Mouse (Mus musculus): ENCODE data around the gene Brd4. TPM values are rescaled to one million over a fixed set of nuclear protein-coding genes. Genes with fewer than 3 reads are reported as not detected.

Brd4 gene
- polyA plus RNA-seq, 1 experiment from 2014 or later: 54.7 TPM

DNA sequence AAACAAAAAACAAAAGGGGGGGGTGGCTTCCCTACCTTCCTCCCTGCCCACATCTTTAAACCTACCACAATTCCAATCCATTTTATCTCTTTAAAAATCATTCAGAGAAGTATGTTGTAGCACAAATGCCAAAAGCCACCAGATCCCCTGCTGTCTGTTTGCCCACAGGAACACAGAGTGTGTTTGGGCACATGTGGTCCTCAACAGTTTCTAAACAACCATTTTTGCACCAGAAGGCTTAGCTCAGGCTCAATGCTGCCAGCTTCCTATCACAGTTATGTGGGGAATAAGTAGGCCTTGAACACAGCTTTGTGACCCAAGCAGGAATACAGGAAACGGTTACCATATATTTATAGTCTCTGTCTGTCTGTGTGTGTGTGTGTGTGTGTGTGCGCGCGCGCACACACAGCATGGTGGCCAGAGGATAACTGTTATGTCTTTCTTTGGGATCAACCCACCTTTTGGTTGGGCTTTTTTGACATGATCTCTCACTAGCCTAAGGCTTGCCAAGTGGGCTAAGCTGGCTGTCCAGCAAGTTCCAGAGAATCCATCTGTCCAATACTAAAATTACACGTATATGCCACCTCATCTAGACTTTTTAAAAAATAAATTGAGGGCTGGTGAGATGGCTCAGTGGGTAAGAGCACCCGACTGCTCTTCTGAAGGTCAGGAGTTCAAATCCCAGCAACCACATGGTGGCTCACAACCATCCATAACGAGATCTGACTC lies 21.5 kb downstream of the Brd4 start:
- no peak overlapping the region for H3K9ac ChIP-seq (ENCODE audit: low read length)
- H3K4me3 ChIP-seq (ENCODE audit: control insufficient read depth in 1 of 2, insufficient read depth in 1 of 2, low read depth in 1 of 2, low read length in 2 of 2): no peak overlapping the region
- no peak overlapping the region for H3K27ac ChIP-seq (replicated peaks in 1 of 2; ENCODE audit: control insufficient read depth in 1 of 2, insufficient read depth in 1 of 2, low read depth in 2 of 2, low read length in 2 of 2)
- no peaks in the 10 kb centered on the region for H3K27me3 ChIP-seq (ENCODE audit: control insufficient read depth, insufficient read depth, low read length)
- no peaks in the 10 kb centered on the region for H3K9me3 ChIP-seq (ENCODE audit: control insufficient read depth, low read length)
- WGBS: 96% methylated on average over 8 of the region's 8 CpGs
- no peak for ATAC-seq (ENCODE audit: insufficient number of reproducible peaks, insufficient read depth, low FRiP score, low read depth)
- peaks cover 2 to 26% of the 10 kb centered on the region in 2 experiments for H3K4me1 ChIP-seq (ENCODE audit: control insufficient read depth in 2 of 2, insufficient read depth in 2 of 2, low read length in 2 of 2)
- H3K36me3 ChIP-seq (ENCODE audit: control insufficient read depth, insufficient read depth, low read length): no peaks in the 10 kb centered on the region
- H3K4me2 ChIP-seq (ENCODE audit: low read length): no peak overlapping the region

DNA sequence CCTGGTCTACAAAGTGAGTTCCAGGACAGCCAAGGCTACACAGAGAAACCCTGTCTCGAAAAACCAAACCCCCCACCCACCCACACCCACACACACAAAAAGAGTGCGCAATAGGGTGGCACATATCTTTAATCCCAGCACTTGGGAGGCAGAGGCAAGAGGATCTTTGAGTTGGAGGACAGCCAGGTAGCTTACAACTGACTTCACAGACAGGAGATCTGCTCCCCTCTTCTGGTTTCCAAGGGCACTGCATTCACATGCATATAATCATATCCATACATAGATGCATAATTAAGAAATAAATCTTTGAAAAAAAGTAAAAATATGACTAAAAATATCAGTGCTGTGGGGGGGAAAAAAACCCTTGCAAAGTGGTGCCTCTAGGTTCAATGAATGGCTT lies 25.7 kb downstream of the Brd4 start:
- WGBS: 89% methylated on average over 2 of the region's 2 CpGs
- no peak overlapping the region for H3K4me2 ChIP-seq (ENCODE audit: low read length)
- no peak overlapping the region for H3K9ac ChIP-seq (ENCODE audit: low read length)
- H3K27ac ChIP-seq (replicated peaks in 1 of 2; ENCODE audit: control insufficient read depth in 1 of 2, insufficient read depth in 1 of 2, low read depth in 2 of 2, low read length in 2 of 2): no peak overlapping the region
- no peak for ATAC-seq (ENCODE audit: insufficient number of reproducible peaks, insufficient read depth, low FRiP score, low read depth)
- H3K27me3 ChIP-seq (ENCODE audit: control insufficient read depth, insufficient read depth, low read length): no peaks in the 10 kb centered on the region
- peaks cover 4 to 33% of the 10 kb centered on the region in 2 experiments for H3K4me1 ChIP-seq (ENCODE audit: control insufficient read depth in 2 of 2, insufficient read depth in 2 of 2, low read length in 2 of 2)
- no peaks in the 10 kb centered on the region for H3K36me3 ChIP-seq (ENCODE audit: control insufficient read depth, insufficient read depth, low read length)
- no peaks in the 10 kb centered on the region for H3K9me3 ChIP-seq (ENCODE audit: control insufficient read depth, low read length)
- H3K4me3 ChIP-seq (ENCODE audit: control insufficient read depth in 1 of 2, insufficient read depth in 1 of 2, low read depth in 1 of 2, low read length in 2 of 2): no peak overlapping the region

DNA sequence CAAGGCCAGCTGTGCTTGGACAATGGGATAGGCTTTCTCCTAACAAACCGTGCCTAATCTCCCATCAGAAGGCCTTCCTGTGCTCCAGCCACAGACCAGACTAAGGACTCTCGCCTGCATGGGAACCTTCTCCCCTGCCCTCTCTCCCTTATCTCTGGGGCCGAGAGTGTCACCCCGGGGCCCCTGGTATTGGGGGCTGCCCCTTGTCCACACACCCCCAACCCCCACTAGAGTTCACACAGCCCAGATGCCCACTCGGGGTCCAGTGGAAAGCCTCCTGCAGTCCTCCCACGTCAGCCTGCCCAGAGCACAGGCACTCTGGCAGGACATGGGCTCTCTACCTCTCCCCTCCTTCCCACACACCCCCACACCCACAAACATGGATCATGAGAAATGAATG lies 26.6 kb downstream of the Brd4 start:
- H3K4me2 ChIP-seq (ENCODE audit: low read length): peak overlapping the region; percentile 31
- WGBS: 17% methylated on average over 6 of the region's 6 CpGs

DNA sequence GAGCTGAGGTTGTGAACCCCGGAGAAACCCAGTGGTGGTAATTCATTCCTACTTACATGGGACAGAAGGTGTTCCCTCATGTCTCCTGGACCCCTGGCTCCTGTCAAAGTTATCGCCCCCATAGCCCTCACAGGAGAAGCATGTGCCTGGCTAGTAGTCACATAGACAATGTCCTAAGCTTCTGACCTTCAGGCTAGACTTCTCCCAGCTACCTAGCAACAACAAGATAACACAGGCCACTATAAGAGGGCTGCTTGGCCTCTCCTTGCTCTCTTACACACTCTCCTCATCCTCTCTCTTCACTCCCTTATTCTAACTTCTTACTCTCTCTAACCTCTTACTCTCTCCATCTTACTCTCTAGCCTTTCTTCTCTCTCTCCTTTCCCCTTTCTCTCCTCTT lies 27.1 kb downstream of the Brd4 start:
- H3K4me2 ChIP-seq (ENCODE audit: low read length): peak overlapping the region; percentile 31
- no peak for ATAC-seq (ENCODE audit: insufficient number of reproducible peaks, insufficient read depth, low FRiP score, low read depth)
- H3K4me3 ChIP-seq (ENCODE audit: control insufficient read depth in 1 of 2, insufficient read depth in 1 of 2, low read depth in 1 of 2, low read length in 2 of 2): no peak overlapping the region

More for the DNA sequence above, 26.6 kb downstream of the Brd4 start:
- H3K27me3 ChIP-seq (ENCODE audit: control insufficient read depth, insufficient read depth, low read length): no peaks in the 10 kb centered on the region
- H3K27ac ChIP-seq (replicated peaks in 1 of 2; ENCODE audit: control insufficient read depth in 1 of 2, insufficient read depth in 1 of 2, low read depth in 2 of 2, low read length in 2 of 2): peak overlapping the region; percentile 6 to 41; a peak in 2 of 4 replicates
- H3K9ac ChIP-seq (ENCODE audit: low read length): peak overlapping the region; percentile 30; the same call in 1 of the 2 replicates
- no peak for ATAC-seq (ENCODE audit: insufficient number of reproducible peaks, insufficient read depth, low FRiP score, low read depth)
- peaks cover 4 to 36% of the 10 kb centered on the region in 2 experiments for H3K4me1 ChIP-seq (ENCODE audit: control insufficient read depth in 2 of 2, insufficient read depth in 2 of 2, low read length in 2 of 2)
- no peaks in the 10 kb centered on the region for H3K9me3 ChIP-seq (ENCODE audit: control insufficient read depth, low read length)
- H3K36me3 ChIP-seq (ENCODE audit: control insufficient read depth, insufficient read depth, low read length): 0 out of 2 replicates have a peak, but pooled peaks cover 2% of the 10 kb centered on the region
- H3K4me3 ChIP-seq (ENCODE audit: control insufficient read depth in 1 of 2, insufficient read depth in 1 of 2, low read depth in 1 of 2, low read length in 2 of 2): no peak overlapping the region

DNA sequence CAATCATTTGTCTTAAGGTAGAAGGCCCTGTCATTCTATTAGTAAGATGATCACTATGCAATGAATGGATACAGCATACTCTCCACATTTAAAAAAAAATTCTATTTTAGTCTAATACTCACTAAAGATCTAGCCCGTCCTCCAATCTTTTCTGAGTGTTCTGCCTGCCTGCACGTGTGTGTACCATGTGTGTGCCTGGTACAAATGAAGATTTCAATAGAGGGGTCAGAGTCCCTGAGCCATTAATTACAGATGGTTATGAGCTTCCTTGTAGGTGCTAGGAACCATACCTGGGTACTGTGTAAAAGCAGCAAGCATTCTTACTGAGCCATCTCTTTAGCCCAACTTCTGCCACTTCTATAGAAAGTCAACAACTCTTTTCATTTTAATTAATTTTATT lies 27.6 kb downstream of the Brd4 start:
- Histone ChIP-seq H3K27me3 (ENCODE audit: control insufficient read depth, insufficient read depth, low read length) (no peaks in the 10 kb centered on the region), H3K27ac (replicated peaks in 1 of 2; ENCODE audit: control insufficient read depth in 1 of 2, insufficient read depth in 1 of 2, low read depth in 2 of 2, low read length in 2 of 2) (peak overlapping the region in 1 of 2 experiments; percentile 41; a peak in 2 of 4 replicates), H3K4me2 (ENCODE audit: low read length) (no peak overlapping the region), H3K9ac (ENCODE audit: low read length) (no peak overlapping the region), H3K4me1 (ENCODE audit: control insufficient read depth in 2 of 2, insufficient read depth in 2 of 2, low read length in 2 of 2) (peaks cover 4 to 36% of the 10 kb centered on the region in 2 experiments), H3K9me3 (ENCODE audit: control insufficient read depth, low read length) (no peaks in the 10 kb centered on the region), H3K36me3 (ENCODE audit: control insufficient read depth, insufficient read depth, low read length) (0 out of 2 replicates have a peak, but pooled peaks cover 8% of the 10 kb centered on the region), H3K4me3 (ENCODE audit: control insufficient read depth in 1 of 2, insufficient read depth in 1 of 2, low read depth in 1 of 2, low read length in 2 of 2) (no peak overlapping the region)
- ATAC-seq (ENCODE audit: insufficient number of reproducible peaks, insufficient read depth, low FRiP score, low read depth): no peak
- 80% methylated on average over 2 of the region's 2 CpGs for WGBS

More for the DNA sequence above, 27.1 kb downstream of the Brd4 start:
- no peak overlapping the region for H3K9ac ChIP-seq (ENCODE audit: low read length)
- no peaks in the 10 kb centered on the region for H3K27me3 ChIP-seq (ENCODE audit: control insufficient read depth, insufficient read depth, low read length)
- WGBS: 49% methylated on average over 2 of the region's 2 CpGs
- H3K9me3 ChIP-seq (ENCODE audit: control insufficient read depth, low read length): no peaks in the 10 kb centered on the region
- H3K4me1 ChIP-seq (ENCODE audit: control insufficient read depth in 2 of 2, insufficient read depth in 2 of 2, low read length in 2 of 2): peaks cover 4 to 36% of the 10 kb centered on the region in 2 experiments
- peak overlapping the region in 1 of 2 experiments; percentile 41; a peak in 3 of 4 replicates for H3K27ac ChIP-seq (replicated peaks in 1 of 2; ENCODE audit: control insufficient read depth in 1 of 2, insufficient read depth in 1 of 2, low read depth in 2 of 2, low read length in 2 of 2)
- H3K36me3 ChIP-seq (ENCODE audit: control insufficient read depth, insufficient read depth, low read length): 0 out of 2 replicates have a peak, but pooled peaks cover 6% of the 10 kb centered on the region

DNA sequence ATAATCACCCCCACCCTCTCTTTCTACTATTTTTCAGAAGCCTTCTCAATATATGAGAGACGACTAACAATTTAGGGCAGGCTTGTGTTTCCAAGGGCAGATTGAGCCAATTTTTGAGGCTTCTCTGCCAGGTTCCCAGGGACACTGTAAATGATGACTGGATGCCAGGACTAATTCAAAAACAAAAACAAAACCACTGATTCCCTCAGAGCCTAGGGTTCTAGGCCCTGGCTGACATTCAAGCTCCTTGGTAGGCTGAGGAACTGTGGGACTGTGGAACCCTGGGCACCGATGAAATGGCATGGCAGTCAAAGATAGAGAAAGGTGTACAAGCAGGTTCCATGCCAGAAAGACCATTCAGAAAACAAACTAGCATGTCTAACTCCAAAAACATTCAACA lies 31.3 kb downstream of the Brd4 start:
- H3K9me3 ChIP-seq (ENCODE audit: control insufficient read depth, low read length): no peaks in the 10 kb centered on the region
- no peaks in the 10 kb centered on the region for H3K27me3 ChIP-seq (ENCODE audit: control insufficient read depth, insufficient read depth, low read length)
- no peak for ATAC-seq (ENCODE audit: insufficient number of reproducible peaks, insufficient read depth, low FRiP score, low read depth)
- no peak overlapping the region for H3K4me3 ChIP-seq (ENCODE audit: control insufficient read depth in 1 of 2, insufficient read depth in 1 of 2, low read depth in 1 of 2, low read length in 2 of 2)
- H3K9ac ChIP-seq (ENCODE audit: low read length): no peak overlapping the region
- H3K4me2 ChIP-seq (ENCODE audit: low read length): no peak overlapping the region
- 82% methylated on average over 2 of the region's 2 CpGs for WGBS
- 0 out of 2 replicates have a peak, but pooled peaks cover 8% of the 10 kb centered on the region for H3K36me3 ChIP-seq (ENCODE audit: control insufficient read depth, insufficient read depth, low read length)
- H3K4me1 ChIP-seq (ENCODE audit: control insufficient read depth in 2 of 2, insufficient read depth in 2 of 2, low read length in 2 of 2): peaks cover 4 to 37% of the 10 kb centered on the region in 2 experiments
- H3K27ac ChIP-seq (replicated peaks in 1 of 2; ENCODE audit: control insufficient read depth in 1 of 2, insufficient read depth in 1 of 2, low read depth in 2 of 2, low read length in 2 of 2): 0 out of 4 replicates have a peak overlapping the region, but pooled peaks of 1 of the 2 experiments have one; percentile 8

DNA sequence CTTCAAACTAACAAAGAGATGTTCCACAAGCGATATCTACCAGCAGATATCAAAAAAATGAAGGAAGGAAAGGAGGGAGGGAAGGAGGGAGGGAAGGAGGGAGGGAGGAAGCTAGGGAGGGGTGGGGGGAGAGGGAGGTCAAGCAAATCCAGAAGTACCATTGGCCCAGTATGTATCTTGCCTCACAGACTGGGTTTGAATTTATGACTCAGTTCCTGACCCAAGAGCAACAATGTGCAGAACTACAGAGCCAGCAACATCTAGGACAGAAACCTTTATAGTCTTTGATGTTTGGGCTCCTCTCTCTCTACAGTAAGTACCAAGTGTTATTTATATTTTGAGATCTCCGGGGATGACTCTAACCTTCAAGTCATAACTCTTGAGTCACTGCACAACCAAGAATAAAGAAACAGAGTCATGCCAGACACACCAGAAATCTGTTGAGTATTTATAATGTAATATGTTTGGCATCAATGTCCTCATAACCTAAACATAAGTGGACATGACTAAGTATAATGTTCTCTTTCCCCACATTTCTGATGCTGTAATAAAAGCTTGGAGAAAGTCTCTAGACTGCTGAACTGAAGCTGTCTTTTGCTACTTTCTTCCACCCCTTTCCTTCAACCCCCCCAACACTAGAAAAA lies 32.6 kb downstream of the Brd4 start:
- H3K4me1 ChIP-seq (ENCODE audit: control insufficient read depth in 2 of 2, insufficient read depth in 2 of 2, low read length in 2 of 2): peaks cover 0 to 25% of the 10 kb centered on the region in 2 experiments; a peak in 2 of 4 replicates
- no peak overlapping the region for H3K4me3 ChIP-seq (ENCODE audit: control insufficient read depth in 1 of 2, insufficient read depth in 1 of 2, low read depth in 1 of 2, low read length in 2 of 2)
- H3K4me2 ChIP-seq (ENCODE audit: low read length): no peak overlapping the region
- H3K36me3 ChIP-seq (ENCODE audit: control insufficient read depth, insufficient read depth, low read length): 0 out of 2 replicates have a peak, but pooled peaks cover 8% of the 10 kb centered on the region
- no peak for ATAC-seq (ENCODE audit: insufficient number of reproducible peaks, insufficient read depth, low FRiP score, low read depth)
- no peak overlapping the region for H3K27ac ChIP-seq (replicated peaks in 1 of 2; ENCODE audit: control insufficient read depth in 1 of 2, insufficient read depth in 1 of 2, low read depth in 2 of 2, low read length in 2 of 2)
- no peaks in the 10 kb centered on the region for H3K27me3 ChIP-seq (ENCODE audit: control insufficient read depth, insufficient read depth, low read length)
- WGBS: 79% methylated on average over 2 of the region's 2 CpGs
- H3K9ac ChIP-seq (ENCODE audit: low read length): no peak overlapping the region
- no peaks in the 10 kb centered on the region for H3K9me3 ChIP-seq (ENCODE audit: control insufficient read depth, low read length)
